Mouse (Mus musculus) granulocyte monocyte progenitor cell, adult 5-6 weeks (primary cell): ENCODE measurements around the gene Hoxd1. TPM values are rescaled to one million over a fixed set of nuclear protein-coding genes. Genes with fewer than 3 reads are reported as not detected.

Experiments
- total RNA-seq, 2 experiments: library from RNA; stranded (forward) in 1 of 2; stranded (reverse) in 1 of 2; fragments of 200-712, 200-1000 nt in 1 of 2; fragments of >200 nt in 1 of 2; fragmentation: Nextera tagmentation in 1 of 2; gene quantifications; 2 replicates each; pipeline ENCODE4 v1.2.3; 2014 to 2017

Hoxd1 gene
- total RNA-seq, 2 experiments from 2014 or later: not detected

Other genes with a start within 250 kb of the Hoxd1 start
- 21.6 and 38.0 TPM in 2 replicates for gene Lnpk, start 183.5 kb upstream of the Hoxd1 start, total RNA-seq (2014; fragmentation: Nextera tagmentation)
- gene Lnpk, start 183.5 kb upstream of the Hoxd1 start, total RNA-seq (2017): 52.6 and 53.5 TPM in 2 replicates
- not detected in 2 replicates for gene Evx2, start 103.4 kb upstream of the Hoxd1 start, total RNA-seq (2014; fragmentation: Nextera tagmentation)
- not detected in 2 replicates for gene Evx2, start 103.4 kb upstream of the Hoxd1 start, total RNA-seq (2017)
- not detected in 2 replicates for gene Hoxd13, start 94.7 kb upstream of the Hoxd1 start, total RNA-seq (2014; fragmentation: Nextera tagmentation)
- not detected in 2 replicates for gene Hoxd13, start 94.7 kb upstream of the Hoxd1 start, total RNA-seq (2017)
- not detected in 2 replicates for gene Hoxd12, start 88.0 kb upstream of the Hoxd1 start, total RNA-seq (2014; fragmentation: Nextera tagmentation)
- not detected in 2 replicates for gene Hoxd12, start 88.0 kb upstream of the Hoxd1 start, total RNA-seq (2017)
- not detected in 2 replicates for gene Hoxd11, start 83.4 kb upstream of the Hoxd1 start, total RNA-seq (2014; fragmentation: Nextera tagmentation)
- not detected in 2 replicates for gene Hoxd11, start 83.4 kb upstream of the Hoxd1 start, total RNA-seq (2017)
- not detected in 2 replicates for gene Hoxd10, start 71.1 kb upstream of the Hoxd1 start, total RNA-seq (2014; fragmentation: Nextera tagmentation)
- not detected in 2 replicates for gene Hoxd10, start 71.1 kb upstream of the Hoxd1 start, total RNA-seq (2017)
- not detected in 2 replicates for gene Hoxd9, start 65.3 kb upstream of the Hoxd1 start, total RNA-seq (2014; fragmentation: Nextera tagmentation)
- not detected in 2 replicates for gene Hoxd9, start 65.3 kb upstream of the Hoxd1 start, total RNA-seq (2017)
- gene Hoxd8, start 58.4 kb upstream of the Hoxd1 start, total RNA-seq (2014; fragmentation: Nextera tagmentation): not detected in 2 replicates
- not detected in 2 replicates for gene Hoxd8, start 58.4 kb upstream of the Hoxd1 start, total RNA-seq (2017)
- not detected in 2 replicates for gene Hoxd3, start 51.1 kb upstream of the Hoxd1 start, total RNA-seq (2014; fragmentation: Nextera tagmentation)
- gene Hoxd3, start 51.1 kb upstream of the Hoxd1 start, total RNA-seq (2017): not detected in 2 replicates
- gene Hoxd4, start 51.1 kb upstream of the Hoxd1 start, total RNA-seq (2014; fragmentation: Nextera tagmentation): not detected in 2 replicates
- not detected in 2 replicates for gene Hoxd4, start 51.1 kb upstream of the Hoxd1 start, total RNA-seq (2017)
- not detected in 2 replicates for gene Gm28230, start 36.3 kb upstream of the Hoxd1 start, total RNA-seq (2014; fragmentation: Nextera tagmentation)
- gene Gm28230, start 36.3 kb upstream of the Hoxd1 start, total RNA-seq (2017): not detected in 2 replicates
- gene Mtx2, start 62.8 kb downstream of the Hoxd1 start, total RNA-seq (2014; fragmentation: Nextera tagmentation): 48.7 and 52.4 TPM in 2 replicates
- 33.7 and 34.5 TPM in 2 replicates for gene Mtx2, start 62.8 kb downstream of the Hoxd1 start, total RNA-seq (2017)